Mouse (Mus musculus) E14TG2a.4 (cell line): ENCODE measurements around the gene Iqcf1.

Experiments
- CTCF ChIP-seq: conservative IDR thresholded peaks from 2 replicates; pipeline ENCODE4 v1.5.1; 2014; ENCODE audit warnings: low read length
- NANOG ChIP-seq: IDR thresholded peaks from 2 replicates; pipeline ENCODE4 v1.6.1; 2014; ENCODE audit warnings: borderline replicate concordance, low read length, mixed read lengths
- POU5F1 ChIP-seq: IDR thresholded peaks from 2 replicates; pipeline ENCODE4 v1.6.1; 2014; ENCODE audit warnings: low read length, borderline replicate concordance

DNA sequence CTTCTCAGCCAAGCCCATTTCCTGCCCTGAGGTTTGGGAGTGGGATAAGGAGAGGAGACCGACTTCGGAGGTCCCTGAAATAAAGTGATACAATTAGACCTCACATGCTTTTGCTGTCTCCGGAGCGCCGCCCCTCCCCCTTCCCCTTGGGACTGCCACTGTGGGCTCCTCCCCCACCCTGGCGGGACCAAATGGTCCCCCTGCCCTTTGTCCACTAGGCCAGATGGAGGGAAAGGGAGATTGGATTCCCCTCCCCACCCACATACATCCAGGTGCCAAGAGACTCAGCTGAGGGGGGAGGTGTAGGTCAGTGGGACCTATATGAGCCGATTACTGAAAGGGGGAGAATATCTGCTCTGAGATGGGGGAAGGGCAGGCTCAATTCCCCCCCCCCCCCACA, 46.9 kb upstream of the Iqcf1 start:
- TF ChIP-seq NANOG: no peak
- TF ChIP-seq CTCF: no peak
- TF ChIP-seq POU5F1: no peak
